Mouse (Mus musculus) neural tube, embryonic 14.5 days (tissue): Measurements from ENCODE around the gene Skap1. TPM values are rescaled to one million over a fixed set of nuclear protein-coding genes. Genes with fewer than 3 reads are reported as not detected.

Source experiments
- ATAC-seq: fragments of 200-750 bp; cut with Nextera tagmentation; 2 replicates; pipeline ENCODE4 v1.8.0; 2017; ENCODE audit warnings: low read depth, mild to moderate bottlenecking, moderate TSS enrichment, moderate library complexity
- H3K27ac ChIP-seq: fragments of 300-500 bp; sonication (generic); 2 replicates; pipeline ENCODE4 v1.5.1; 2014; ENCODE audit warnings: low read depth, mild to moderate bottlenecking, control low read depth, low read length, moderate library complexity, mixed read lengths
- H3K27me3 ChIP-seq: fragments of 300-500 bp; sonication (generic); 2 replicates; pipeline ENCODE4 v1.6.1; 2014; ENCODE audit warnings: low read length; ENCODE audit not compliant: control insufficient read depth, insufficient read depth
- H3K36me3 ChIP-seq: fragments of 300-500 bp; sonication (generic); 2 replicates; pipeline ENCODE4 v1.6.1; 2014; ENCODE audit warnings: low read length, mixed read lengths; ENCODE audit not compliant: control insufficient read depth, insufficient read depth
- H3K4me1 ChIP-seq: fragments of 300-500 bp; sonication (generic); 2 replicates; pipeline ENCODE4 v1.6.1; 2014; ENCODE audit warnings: low read length; ENCODE audit not compliant: control insufficient read depth, insufficient read depth
- H3K4me2 ChIP-seq: fragments of 300-500 bp; sonication (generic); 2 replicates; pipeline ENCODE4 v1.6.1; 2014; ENCODE audit warnings: mild to moderate bottlenecking, low read depth, low read length, control low read depth
- H3K4me3 ChIP-seq: fragments of 300-500 bp; sonication (generic); 2 replicates; pipeline ENCODE4 v1.5.1; 2014; ENCODE audit warnings: low read depth, low read length, control low read depth, mixed read lengths
- H3K9ac ChIP-seq: fragments of 300-500 bp; sonication (generic); replicated peaks from 2 replicates; pipeline ENCODE4 v1.6.1; 2014; ENCODE audit warnings: low read depth, mild to moderate bottlenecking, control low read depth, low read length, mixed read lengths
- H3K9me3 ChIP-seq: fragments of 300-500 bp; sonication (generic); 2 replicates; pipeline ENCODE4 v1.6.1; 2016; ENCODE audit warnings: low read length; ENCODE audit not compliant: control insufficient read depth
- WGBS: fragments of 180-500 bp; shearing (Covaris S2); extraction: QIAGEN DNeasy Blood & Tissue Kit; methylation state at CpG from one replicate; pipeline ENCODE4 v1.1.7; 2014; 5-methylcytosine and 5-hydroxymethylcytosine counted together
- polyA plus RNA-seq: library from polyadenylated mRNA; unstranded; fragments of >200 nt; fragmentation: Nextera tagmentation; extraction: Ambion mirVana; gene quantifications from 2 replicates; pipeline ENCODE4 v1.2.1, GENCODE M21; 2014

The Skap1 gene
- polyA plus RNA-seq, 1 experiment from 2014 or later = 10.8 TPM

- 81% methylated on average over 13 of the region's 13 CpGs for WGBS
- Histone ChIP-seq H3K4me1 (peaks cover 11% of the 10 kb centered on the region; the same call in 1 of the 2 replicates), H3K27ac (no peak overlapping the region), H3K36me3 (no peaks in the 10 kb centered on the region), H3K9ac (no peak overlapping the region), H3K9me3 (no peaks in the 10 kb centered on the region), H3K4me3 (no peak overlapping the region), H3K27me3 (no peaks in the 10 kb centered on the region), H3K4me2 (no peak overlapping the region)
- ATAC-seq = no peak
Observed at GRCm38 (mm10) chr11:96678026-96678425, 213.6 kb downstream of the Skap1 start.

GRCm38 (mm10) chr11:96679026-96679425, 214.6 kb downstream of the Skap1 start:
- 82% methylated on average over 4 of the region's 4 CpGs for WGBS
- H3K4me2 ChIP-seq = no peak overlapping the region
- 0 out of 2 replicates have a peak, but pooled peaks cover 8% of the 10 kb centered on the region for H3K4me1 ChIP-seq
- ATAC-seq = no peak
- no peaks in the 10 kb centered on the region for H3K27me3 ChIP-seq
- no peak overlapping the region for H3K9ac ChIP-seq
- no peaks in the 10 kb centered on the region for H3K9me3 ChIP-seq
- no peaks in the 10 kb centered on the region for H3K36me3 ChIP-seq
- H3K27ac ChIP-seq = no peak overlapping the region
- H3K4me3 ChIP-seq = no peak overlapping the region

- ATAC-seq = no peak
- no peak overlapping the region for H3K4me2 ChIP-seq
- H3K27me3 ChIP-seq = no peaks in the 10 kb centered on the region
- H3K27ac ChIP-seq = no peak overlapping the region
- H3K9ac ChIP-seq = no peak overlapping the region
- H3K4me3 ChIP-seq = no peak overlapping the region
- no peaks in the 10 kb centered on the region for H3K36me3 ChIP-seq
- 80% methylated on average over 2 of the region's 2 CpGs for WGBS
- H3K9me3 ChIP-seq = no peaks in the 10 kb centered on the region
- H3K4me1 ChIP-seq = no peaks in the 10 kb centered on the region; the same call in 1 of the 2 replicates
Observed at GRCm38 (mm10) chr11:96685381-96685780, 221.0 kb downstream of the Skap1 start.

- no peaks in the 10 kb centered on the region for H3K36me3 ChIP-seq
- no peak for ATAC-seq
- no peak overlapping the region for H3K4me2 ChIP-seq
- 51% methylated on average over 16 of the region's 16 CpGs for WGBS
- no peak overlapping the region for H3K9ac ChIP-seq
- no peaks in the 10 kb centered on the region for H3K27me3 ChIP-seq
- H3K9me3 ChIP-seq = no peaks in the 10 kb centered on the region
- no peak overlapping the region for H3K27ac ChIP-seq
- no peaks in the 10 kb centered on the region; the same call in 1 of the 2 replicates for H3K4me1 ChIP-seq
- no peak overlapping the region for H3K4me3 ChIP-seq
Observed at GRCm38 (mm10) chr11:96686713-96687280, 222.4 kb downstream of the Skap1 start.

GRCm38 (mm10) chr11:96692250-96692649, 227.9 kb downstream of the Skap1 start:
- Histone ChIP-seq H3K4me3 (no peak overlapping the region), H3K27ac (no peak overlapping the region), H3K9me3 (no peaks in the 10 kb centered on the region), H3K9ac (no peak overlapping the region), H3K36me3 (no peaks in the 10 kb centered on the region), H3K4me2 (no peak overlapping the region), H3K4me1 (peaks cover 11% of the 10 kb centered on the region), H3K27me3 (no peaks in the 10 kb centered on the region)
- no peak for ATAC-seq
- WGBS = 87% methylated on average over 5 of the region's 5 CpGs

- H3K36me3 ChIP-seq = no peaks in the 10 kb centered on the region
- 96% methylated on average over 11 of the region's 11 CpGs for WGBS
- ATAC-seq = no peak
- no peak overlapping the region for H3K9ac ChIP-seq
- H3K4me2 ChIP-seq = no peak overlapping the region
- no peak overlapping the region for H3K4me3 ChIP-seq
- H3K9me3 ChIP-seq = no peaks in the 10 kb centered on the region
- H3K4me1 ChIP-seq = peaks cover 11% of the 10 kb centered on the region
- H3K27ac ChIP-seq = no peak overlapping the region
- H3K27me3 ChIP-seq = no peaks in the 10 kb centered on the region
Observed at GRCm38 (mm10) chr11:96693360-96693759, 229.0 kb downstream of the Skap1 start.

GRCm38 (mm10) chr11:96694774-96695173, 230.4 kb downstream of the Skap1 start:
- Histone ChIP-seq H3K4me3 (no peak overlapping the region), H3K27me3 (no peaks in the 10 kb centered on the region), H3K27ac (peak overlapping the region; percentile 63), H3K36me3 (no peaks in the 10 kb centered on the region), H3K4me2 (no peak overlapping the region), H3K9ac (no peak overlapping the region), H3K4me1 (peaks cover 11% of the 10 kb centered on the region), H3K9me3 (no peaks in the 10 kb centered on the region)
- ATAC-seq = peak; percentile 68
- WGBS = 30% methylated on average over 12 of the region's 12 CpGs

- no peak for ATAC-seq
- 29% methylated on average over 15 of the region's 15 CpGs for WGBS
- H3K27me3 ChIP-seq = no peaks in the 10 kb centered on the region
- no peaks in the 10 kb centered on the region for H3K36me3 ChIP-seq
- H3K4me3 ChIP-seq = no peak overlapping the region
- peaks cover 11% of the 10 kb centered on the region for H3K4me1 ChIP-seq
- no peak overlapping the region for H3K4me2 ChIP-seq
- H3K27ac ChIP-seq = peak overlapping the region; percentile 49; the same call in 1 of the 2 replicates
- H3K9ac ChIP-seq = no peak overlapping the region
- H3K9me3 ChIP-seq = no peaks in the 10 kb centered on the region
Observed at GRCm38 (mm10) chr11:96696168-96696727, 231.9 kb downstream of the Skap1 start.

GRCm38 (mm10) chr11:96696842-96697455, 232.6 kb downstream of the Skap1 start:
- no peaks in the 10 kb centered on the region for H3K27me3 ChIP-seq
- peaks cover 11% of the 10 kb centered on the region for H3K4me1 ChIP-seq
- no peaks in the 10 kb centered on the region for H3K36me3 ChIP-seq
- no peak overlapping the region for H3K4me3 ChIP-seq
- no peak for ATAC-seq
- H3K9me3 ChIP-seq = no peaks in the 10 kb centered on the region
- no peak overlapping the region for H3K9ac ChIP-seq
- 0 out of 2 replicates have a peak overlapping the region, but pooled peaks have one; percentile 10 for H3K27ac ChIP-seq
- no peak overlapping the region for H3K4me2 ChIP-seq
- WGBS = 26% methylated on average over 7 of the region's 7 CpGs
